Comparison of ENCODE assay signal across 8 mouse cellular contexts in the genomic region with DNA sequence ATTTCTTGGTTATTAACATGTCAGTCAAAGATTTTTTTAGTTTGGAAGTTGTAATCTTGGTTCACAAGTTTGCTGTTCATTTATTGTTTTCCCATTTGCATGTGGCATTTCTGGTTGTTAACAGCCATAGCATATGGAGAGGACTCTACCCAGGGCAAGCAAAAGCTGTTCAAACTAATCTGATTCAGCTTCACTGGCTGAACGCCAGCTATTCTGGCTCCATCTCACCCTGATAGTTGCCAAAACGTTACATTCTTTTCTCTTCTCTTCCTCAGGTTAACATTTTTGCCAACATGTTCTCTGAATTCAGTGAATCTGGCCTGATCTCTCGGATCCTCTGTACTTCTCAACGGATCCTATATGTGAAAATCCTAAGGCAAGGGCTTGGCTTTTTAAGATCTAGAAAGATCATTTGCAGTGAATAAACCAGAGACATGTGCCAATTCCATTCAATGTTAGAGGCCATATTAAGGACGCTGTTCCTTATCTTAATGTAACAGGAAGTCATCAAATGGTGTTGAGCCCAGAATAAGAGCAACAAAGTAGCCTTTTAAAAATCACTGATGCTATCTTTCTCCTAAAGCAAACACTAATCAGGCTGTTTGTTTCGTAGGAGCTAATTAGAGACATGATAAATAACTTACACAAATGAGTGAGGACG.
DNase-seq lines count a peak whose midpoint lies in the region; ATAC-seq and TF ChIP-seq lines count a peak whose summit lies in the region.

No protein-coding gene starts in this region.

- H3K4me1 ChIP-seq in midbrain, embryonic 14.5 days (ENCODE audit: control insufficient read depth, insufficient read depth, low read length), result no peaks in the 10 kb centered on the region
- no peaks in the 10 kb centered on the region for H3K4me1 ChIP-seq in midbrain, embryonic 11.5 days (ENCODE audit: control insufficient read depth, insufficient read depth, low read length)
- H3K4me1 ChIP-seq in midbrain, embryonic 15.5 days, result no peaks in the 10 kb centered on the region

- ATAC-seq in midbrain, embryonic 14.5 days (ENCODE audit: low FRiP score, low TSS enrichment), result no peak
- no peak for ATAC-seq in midbrain, embryonic 11.5 days (ENCODE audit: low FRiP score)
- ATAC-seq in midbrain, embryonic 15.5 days (replicated peaks), result no peak

- H3ac ChIP-seq in myocyte (ENCODE audit: control insufficient read depth, insufficient read length), result no peak overlapping the region

- 78% methylated on average over 7 of the region's 7 CpGs for WGBS in midbrain, embryonic 14.5 days
- 77% methylated on average over 7 of the region's 7 CpGs for WGBS in midbrain, embryonic 11.5 days
- WGBS in midbrain, embryonic 15.5 days, result 70% methylated on average over 7 of the region's 7 CpGs

- TF ChIP-seq POLR2A in myocyte (IDR thresholded peaks at IDR 0.05; ENCODE audit: insufficient read length, low read depth), result no peak

- DNase-seq in gastrocnemius, adult 2 months, result peak; percentile 14
- no peak for DNase-seq in gastrocnemius, postnatal 36 days
- DNase-seq in midbrain, embryonic 14.5 days, result peak; percentile 47
- no peak for DNase-seq in midbrain, embryonic 11.5 days (ENCODE audit: low spot score, missing footprints)
- DNase-seq in cerebellum, adult 9-11 months, result peak; percentile 90
- DNase-seq in kidney, postnatal 36 days, result no peak

- no peaks in the 10 kb centered on the region for H3K79me2 ChIP-seq in myocyte (ENCODE audit: control insufficient read depth, insufficient read depth)

- TF ChIP-seq CTCF in gastrocnemius, adult 2 months (IDR thresholded peaks at IDR 0.05), result no peak

- H3K4me3 ChIP-seq in gastrocnemius, adult 2 months, result no peak overlapping the region
- H3K4me3 ChIP-seq in midbrain, embryonic 14.5 days (replicated peaks; ENCODE audit: low read depth, low read length), result no peak overlapping the region
- H3K4me3 ChIP-seq in midbrain, embryonic 11.5 days (ENCODE audit: low read depth, low read length), result no peak overlapping the region
- H3K4me3 ChIP-seq in myocyte, result no peak overlapping the region
- H3K4me3 ChIP-seq in midbrain, embryonic 15.5 days, result no peak overlapping the region

- no peaks in the 10 kb centered on the region for H3K9me3 ChIP-seq in midbrain, embryonic 14.5 days (ENCODE audit: control insufficient read depth, low read length)
- no peaks in the 10 kb centered on the region for H3K9me3 ChIP-seq in midbrain, embryonic 11.5 days (ENCODE audit: control insufficient read depth, low read length)
- no peaks in the 10 kb centered on the region for H3K9me3 ChIP-seq in midbrain, embryonic 15.5 days

- intact Hi-C loops in gastrocnemius, adult 2 months (cut with DNase I), result no loop called here
- intact Hi-C loops in gastrocnemius, postnatal 36 days (cut with DNase I), result no loop called here

- H3K4me2 ChIP-seq in midbrain, embryonic 14.5 days (ENCODE audit: low read length), result no peak overlapping the region
- no peak overlapping the region for H3K4me2 ChIP-seq in midbrain, embryonic 11.5 days
- H3K4me2 ChIP-seq in myocyte (ENCODE audit: low read depth), result peak overlapping the region; percentile 25
- no peak overlapping the region for H3K4me2 ChIP-seq in midbrain, embryonic 15.5 days

- H3K27me3 ChIP-seq in midbrain, embryonic 14.5 days (ENCODE audit: control insufficient read depth, insufficient read depth, low read length), result no peaks in the 10 kb centered on the region
- no peaks in the 10 kb centered on the region for H3K27me3 ChIP-seq in midbrain, embryonic 11.5 days (ENCODE audit: control insufficient read depth, insufficient read depth, low read length)
- H3K27me3 ChIP-seq in myocyte (ENCODE audit: control insufficient read depth, insufficient read depth, insufficient read length), result no peaks in the 10 kb centered on the region
- H3K27me3 ChIP-seq in midbrain, embryonic 15.5 days (replicated peaks), result no peaks in the 10 kb centered on the region

- no peaks in the 10 kb centered on the region for H3K36me3 ChIP-seq in midbrain, embryonic 14.5 days (ENCODE audit: control insufficient read depth, insufficient read depth, low read length)
- H3K36me3 ChIP-seq in midbrain, embryonic 11.5 days (ENCODE audit: control insufficient read depth, insufficient read depth, low read length), result no peaks in the 10 kb centered on the region
- H3K36me3 ChIP-seq in myocyte (ENCODE audit: control insufficient read depth, insufficient read depth), result no peaks in the 10 kb centered on the region
- no peaks in the 10 kb centered on the region for H3K36me3 ChIP-seq in midbrain, embryonic 15.5 days (replicated peaks)

- no peak overlapping the region for H3K9ac ChIP-seq in midbrain, embryonic 14.5 days (replicated peaks; ENCODE audit: low read length)
- no peak overlapping the region for H3K9ac ChIP-seq in midbrain, embryonic 11.5 days (ENCODE audit: low read length)
- no peak overlapping the region for H3K9ac ChIP-seq in midbrain, embryonic 15.5 days

- H3K27ac ChIP-seq in gastrocnemius, adult 2 months, result no peak overlapping the region
- no peak overlapping the region for H3K27ac ChIP-seq in midbrain, embryonic 14.5 days (replicated peaks; ENCODE audit: low read depth, low read length)
- H3K27ac ChIP-seq in midbrain, embryonic 11.5 days (ENCODE audit: low read depth, low read length), result no peak overlapping the region
- H3K27ac ChIP-seq in midbrain, embryonic 15.5 days, result no peak overlapping the region

TF ChIP-seq in myocyte, 11 proteins besides CTCF, POLR2A, EP300 and RAD21:
- no peak for TF ChIP-seq USF1 (IDR thresholded peaks at IDR 0.05; ENCODE audit: low read depth)
- TF ChIP-seq E2F4 (IDR thresholded peaks at IDR 0.05; ENCODE audit: insufficient read depth), result no peak
- no peak for TF ChIP-seq CEBPB (IDR thresholded peaks at IDR 0.05; ENCODE audit: insufficient read depth, poor library complexity, severe bottlenecking)
- TF ChIP-seq MYOD1 (IDR thresholded peaks at IDR 0.05; ENCODE audit: control insufficient read depth in 1 of 3, insufficient read length in 2 of 3, low read depth in 2 of 3), result no peak
- no peak for TF ChIP-seq SRF (IDR thresholded peaks at IDR 0.05; ENCODE audit: control insufficient read depth, insufficient read length, low read depth)

Comparison
In these comparisons a context has a peak if more than half of its experiments do, and no peak if none do; other contexts are left out.
1. DNase-seq: peak in gastrocnemius, adult 2 months (single experiment), midbrain, embryonic 14.5 days (single experiment) and cerebellum, adult 9-11 months (single experiment); none in gastrocnemius, postnatal 36 days (0 of 2), midbrain, embryonic 11.5 days (single experiment) and kidney, postnatal 36 days (0 of 2).